Mouse (Mus musculus) embryonic fibroblast, embryonic 13.5 days (primary cell): ENCODE data around the gene Slc25a20.

ENCODE experiments used
- CTCF ChIP-seq: IDR thresholded peaks from 2 replicates; pipeline ENCODE4 v1.5.1; 2011; ENCODE audit warnings: mild to moderate bottlenecking, control low read depth, low read length, moderate library complexity, borderline replicate concordance; ENCODE audit not compliant: insufficient read depth
- POLR2A ChIP-seq: IDR thresholded peaks from 2 replicates; pipeline ENCODE4 v1.6.1; 2011; ENCODE audit warnings: low read depth, mild to moderate bottlenecking, control low read depth, low read length, moderate library complexity

GRCm38 (mm10) chr9:108633846-108634245 lies 28.0 kb upstream of the Slc25a20 start:
- TF ChIP-seq POLR2A, result no peak
- no peak for TF ChIP-seq CTCF
